Mouse (Mus musculus) hindlimb bud, embryonic 11.5 days (tissue): ENCODE measurements around the gene Cdkal1.
A peak's percentile ranks its signal among the peaks of the same experiment; 100 is the strongest.

Source experiments
- DNase-seq: peaks from one replicate; pipeline ENCODE4 v3.0.0-alpha.2; 2012; ENCODE audit warnings: low read depth, low spot score; ENCODE audit errors: extremely low spot score

Cdkal1 gene

DNA sequence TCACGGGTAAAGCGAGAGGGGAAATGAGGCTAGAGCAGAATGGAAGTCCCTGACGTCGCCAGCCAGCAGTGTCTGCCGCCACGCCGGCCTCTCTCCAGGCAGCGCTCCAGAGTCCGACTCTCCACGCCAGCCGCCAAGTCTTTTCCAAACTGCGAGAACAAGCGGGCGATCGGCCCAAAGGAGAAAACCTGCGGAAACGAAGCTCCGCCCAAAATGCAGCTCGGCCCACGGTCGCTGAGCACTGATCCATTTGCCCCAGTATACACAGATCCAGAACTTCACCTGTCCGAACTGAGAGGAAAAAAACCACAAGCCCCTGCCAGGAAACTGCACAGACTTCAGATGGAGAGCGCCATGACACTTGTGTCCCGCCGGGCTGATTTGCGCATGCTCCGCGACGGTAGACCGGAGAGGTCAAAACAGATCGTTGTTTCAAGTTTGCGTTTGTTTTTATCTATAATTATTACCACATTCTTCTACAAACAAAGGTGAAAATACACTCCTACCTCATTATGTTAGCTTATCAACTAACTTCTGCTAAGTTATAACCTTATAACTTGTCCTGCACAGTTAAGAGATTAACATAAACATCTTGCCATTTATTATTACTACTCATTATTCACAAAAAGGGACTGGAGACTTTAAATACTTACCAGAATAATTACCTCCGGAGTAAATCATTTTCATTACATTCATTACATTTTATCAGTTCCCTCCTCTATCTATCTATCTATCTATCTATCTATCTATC lies at the start of gene Cdkal1:
TSS of gene Cdkal1 (minus strand) at position 394 of the 751 bp plus-strand sequence.
- peak; percentile 66 for DNase-seq

DNA sequence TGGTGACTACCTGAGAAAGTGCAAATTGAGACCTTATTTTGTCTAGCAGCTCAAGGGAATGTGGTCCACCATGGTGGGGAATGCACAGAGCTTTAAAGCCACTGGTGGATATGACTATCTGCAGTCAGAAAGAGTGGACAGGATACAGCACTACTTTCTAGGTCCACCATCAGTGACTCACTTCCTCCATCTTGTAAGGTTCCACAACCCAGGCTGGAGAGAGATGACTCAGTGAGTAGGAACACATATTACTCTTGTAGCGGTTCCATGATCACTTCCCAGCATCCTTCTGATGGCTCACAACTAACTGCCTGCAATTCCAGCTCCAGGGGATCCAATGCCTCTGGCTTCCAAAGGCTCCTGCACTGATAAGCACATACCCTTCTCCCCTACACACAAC lies 47.9 kb upstream of the Cdkal1 start:
- DNase-seq = no peak

DNA sequence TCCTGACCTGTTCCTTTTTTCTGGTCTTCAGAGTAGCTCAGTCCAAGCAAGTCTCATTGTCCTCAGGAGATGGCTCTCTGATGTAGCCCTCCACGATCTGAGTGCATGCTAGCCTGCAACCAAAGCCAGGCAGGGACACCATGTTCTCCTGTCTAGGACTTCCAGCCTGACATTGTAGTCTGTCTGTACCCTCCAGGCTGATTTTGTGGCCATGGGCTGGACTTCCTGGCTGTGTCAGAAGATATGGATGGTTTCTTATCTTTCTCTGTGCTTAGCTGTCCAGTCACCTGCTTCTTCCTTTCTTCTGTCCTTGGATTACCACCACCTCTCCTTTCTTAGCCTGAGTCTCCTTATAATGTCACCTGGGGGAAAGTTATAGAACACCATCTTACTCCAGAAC lies 47.2 kb upstream of the Cdkal1 start:
- no peak for DNase-seq

DNA sequence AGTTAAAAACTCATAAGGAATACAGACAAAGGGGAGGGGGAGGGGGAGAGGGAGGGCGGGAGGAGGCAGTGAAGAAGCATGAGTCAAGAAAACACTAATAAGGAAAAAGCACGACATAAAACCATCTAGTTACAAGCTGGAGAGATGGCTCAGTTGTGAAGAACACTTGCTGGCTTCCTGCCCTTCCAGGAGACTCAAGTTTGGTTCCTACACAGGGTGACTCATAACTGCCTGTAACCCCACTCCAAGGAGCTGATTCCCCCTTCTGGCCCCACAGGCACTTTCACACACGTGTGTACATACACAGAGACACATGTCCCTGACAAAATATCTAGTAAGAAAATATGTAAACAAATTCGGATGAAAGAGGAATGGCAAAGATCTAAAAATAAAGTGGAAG lies 46.2 kb upstream of the Cdkal1 start:
- no peak for DNase-seq

DNA sequence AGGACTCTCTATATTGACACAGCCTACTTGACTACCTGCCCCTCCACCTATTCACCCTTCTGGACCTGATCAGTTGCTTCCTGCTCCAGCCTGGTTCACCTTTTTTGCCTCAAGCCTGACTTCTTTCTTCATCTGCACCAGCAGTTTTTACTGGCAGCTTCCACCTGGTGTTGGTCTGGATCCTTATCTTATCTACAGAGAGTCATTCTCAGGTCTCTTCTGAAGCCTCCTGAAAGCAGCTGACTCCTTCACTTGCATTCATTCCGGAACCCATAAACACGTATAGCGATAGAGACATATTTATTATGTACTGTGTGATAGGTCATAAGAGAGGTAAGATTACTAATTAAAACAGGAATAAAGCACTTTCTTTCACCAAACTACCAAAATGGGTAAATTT lies 11.3 kb upstream of the Cdkal1 start:
- DNase-seq = no peak

DNA sequence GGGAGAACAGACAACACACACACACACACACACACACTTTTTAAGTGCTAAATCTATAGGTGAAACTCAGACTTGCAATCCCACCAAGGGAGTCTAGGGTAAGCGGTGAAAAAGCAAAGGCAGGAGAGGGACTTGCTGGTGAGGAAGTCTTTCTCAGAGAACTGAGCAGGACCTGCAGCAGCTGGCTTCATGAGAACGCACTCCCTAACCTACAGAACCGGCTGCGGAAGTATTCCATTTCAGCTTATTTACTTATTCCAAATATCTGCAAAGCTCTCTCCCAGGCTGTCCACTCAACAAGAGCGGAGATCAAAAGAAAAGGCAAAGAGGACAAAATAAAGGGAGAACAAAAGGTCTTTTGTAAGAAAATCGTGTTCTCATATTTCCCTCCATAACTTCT lies 8.9 kb upstream of the Cdkal1 start:
- DNase-seq = no peak

DNA sequence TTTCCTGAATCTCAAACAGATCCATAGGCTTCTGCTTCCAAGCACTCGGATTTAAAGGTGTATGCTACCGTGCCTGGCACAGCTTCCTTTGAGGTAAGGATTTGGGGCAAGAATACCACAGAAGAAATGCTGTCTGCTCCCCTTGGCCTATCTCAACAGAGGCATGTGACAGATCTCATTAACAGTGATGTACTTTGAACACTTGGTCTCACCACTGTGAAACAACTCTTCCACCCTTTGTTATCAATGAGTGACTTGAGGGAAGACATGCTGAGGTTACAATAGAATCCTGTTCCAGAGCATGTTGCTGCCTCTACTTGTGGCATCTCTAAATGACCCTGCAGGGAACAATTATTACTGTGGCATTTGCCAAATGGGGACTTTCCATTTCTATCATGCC lies 4.6 kb upstream of the Cdkal1 start:
- no peak for DNase-seq

DNA sequence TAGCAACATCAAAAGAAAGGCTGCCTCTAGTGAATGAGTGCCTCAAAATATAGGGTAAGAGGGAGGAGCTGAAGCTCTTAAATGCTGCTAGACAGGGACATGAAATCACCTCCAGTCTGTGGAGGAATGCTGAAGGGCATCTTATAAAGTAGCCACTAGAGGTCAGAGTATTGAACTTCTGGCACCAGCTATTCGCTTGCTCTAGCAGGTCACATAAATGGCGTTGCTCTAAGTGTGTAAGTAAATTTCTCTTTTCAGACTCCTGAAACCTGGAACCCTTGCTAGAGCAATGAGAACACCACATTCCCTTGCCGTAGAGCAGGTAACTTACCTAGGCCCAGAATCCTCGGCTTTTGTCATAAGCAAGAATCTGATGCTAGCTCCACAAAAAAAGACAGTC lies 2.0 kb upstream of the Cdkal1 start:
- peak; percentile 37 for DNase-seq

DNA sequence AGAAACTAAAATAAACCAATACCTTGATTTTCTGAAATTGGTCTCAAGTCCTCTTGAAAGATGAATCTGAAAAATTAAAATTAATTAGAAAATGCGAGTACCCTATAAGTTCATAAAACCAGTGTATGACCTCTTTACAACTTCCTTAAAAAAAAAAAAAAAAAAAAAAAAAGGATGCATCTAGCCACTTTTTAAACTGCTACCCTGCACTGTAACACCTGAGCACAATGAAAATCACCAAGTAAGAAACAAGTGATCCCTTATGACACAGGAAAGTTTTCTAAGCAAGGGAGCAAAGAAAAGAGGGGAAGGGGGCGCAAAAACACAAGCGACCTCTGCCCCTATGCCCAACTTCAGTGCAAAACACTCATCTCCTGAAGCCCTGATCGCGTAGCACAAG lies 598 bp downstream of the Cdkal1 start:
- no peak for DNase-seq

DNA sequence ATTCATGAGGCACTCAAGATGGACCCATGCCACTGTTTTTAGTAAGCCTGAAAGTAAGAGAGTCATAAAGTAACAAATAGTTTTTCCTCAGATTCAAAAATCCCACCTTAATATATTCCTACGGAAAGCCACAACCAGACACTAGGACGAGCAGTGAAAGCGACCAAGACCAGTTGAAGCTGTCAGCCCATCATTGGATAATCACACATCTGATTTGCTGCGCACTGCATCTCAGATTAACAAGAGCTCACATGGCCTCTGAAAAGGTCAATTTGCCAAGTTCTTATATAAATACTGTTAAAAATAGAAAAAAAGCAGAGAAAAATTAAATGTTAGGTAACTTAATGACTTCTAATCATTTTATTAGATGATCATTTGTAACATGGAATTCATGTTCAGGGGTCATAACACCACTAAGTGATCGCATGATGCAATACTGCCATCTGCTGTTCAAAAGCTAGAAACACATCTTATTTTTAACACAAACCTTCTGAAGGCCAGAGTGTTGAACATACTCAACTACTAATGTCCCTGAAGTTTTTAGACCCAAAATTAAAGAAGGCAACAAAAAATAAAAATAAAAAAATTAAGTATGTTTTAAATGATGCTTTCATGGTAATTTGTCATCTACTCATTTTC lies 16.9 kb downstream of the Cdkal1 start:
- peak; percentile 53 for DNase-seq

DNA sequence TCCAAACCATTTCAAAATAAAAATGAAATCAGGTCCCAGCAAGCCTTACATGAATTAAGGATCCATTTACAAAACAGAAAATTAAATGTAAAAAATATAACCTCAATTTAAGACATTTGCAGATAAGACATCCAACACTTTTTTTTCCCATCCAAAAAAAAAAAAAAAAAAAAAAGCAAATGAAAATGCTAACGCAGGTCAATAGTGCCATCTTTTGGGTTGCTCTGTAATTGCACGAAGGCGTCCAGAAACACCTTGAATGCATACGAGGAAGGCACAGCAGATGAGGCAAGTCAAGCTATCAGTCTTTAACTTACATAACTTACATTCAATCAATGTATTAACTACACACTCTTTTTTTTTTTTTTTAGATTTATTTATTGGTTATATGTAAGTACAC lies 20.3 kb downstream of the Cdkal1 start:
- peak; percentile 24 for DNase-seq

DNA sequence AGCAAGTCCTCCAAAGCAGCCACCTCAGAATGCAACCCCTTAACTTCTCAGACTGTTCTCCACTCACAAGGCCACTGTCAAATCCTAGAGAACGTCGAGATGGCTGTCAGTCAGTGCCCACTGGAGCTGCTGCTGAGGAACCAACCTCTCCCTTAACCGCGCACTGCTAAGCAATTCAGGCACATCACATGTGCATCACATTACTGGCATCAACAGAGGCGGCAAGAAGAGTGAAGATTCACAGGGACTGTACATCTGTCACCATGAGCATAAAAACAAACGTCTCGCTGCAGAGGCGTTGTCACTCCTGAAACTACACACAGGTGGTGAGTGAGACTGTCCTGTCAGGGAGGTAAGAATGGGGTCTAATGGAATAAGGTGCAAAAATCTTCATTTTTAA lies 21.7 kb downstream of the Cdkal1 start:
- DNase-seq = no peak

DNA sequence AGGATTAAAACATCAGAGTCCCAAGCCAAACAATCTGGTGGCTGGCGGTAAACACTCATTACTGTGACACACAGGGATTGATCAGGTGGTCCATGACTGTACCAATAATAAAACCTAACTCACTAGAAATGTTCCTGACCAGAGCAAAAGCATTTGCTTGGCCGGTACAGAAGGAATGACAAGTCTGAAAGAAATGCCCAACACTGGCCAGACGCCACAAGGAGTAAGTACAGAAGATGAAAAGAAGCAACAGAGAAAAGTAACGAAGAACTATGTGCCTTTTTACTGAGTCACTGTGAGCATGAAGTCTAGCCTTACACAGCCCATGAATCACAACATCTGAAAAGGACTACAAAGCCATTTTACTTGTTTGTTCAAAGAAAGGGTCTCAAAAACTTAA lies 24.3 kb downstream of the Cdkal1 start:
- DNase-seq = no peak

DNA sequence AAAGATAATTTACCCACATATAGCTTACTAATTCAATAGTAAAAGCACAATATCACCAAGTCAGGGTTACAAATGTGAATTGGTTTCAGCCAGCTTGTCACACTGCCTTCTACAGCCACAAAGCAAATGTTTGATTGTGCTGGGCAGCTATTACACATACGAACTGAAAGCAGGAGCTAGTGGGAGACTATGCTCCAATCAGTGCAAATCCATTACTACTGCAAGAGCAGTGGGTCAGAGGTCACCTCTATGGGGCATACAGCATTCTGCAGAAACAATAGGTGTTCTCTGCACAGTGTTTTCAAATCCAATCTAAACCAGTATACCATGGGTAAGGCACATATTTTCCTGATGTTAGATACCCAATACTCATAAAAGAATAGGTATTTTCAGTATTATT lies 27.4 kb downstream of the Cdkal1 start:
- DNase-seq = no peak

DNA sequence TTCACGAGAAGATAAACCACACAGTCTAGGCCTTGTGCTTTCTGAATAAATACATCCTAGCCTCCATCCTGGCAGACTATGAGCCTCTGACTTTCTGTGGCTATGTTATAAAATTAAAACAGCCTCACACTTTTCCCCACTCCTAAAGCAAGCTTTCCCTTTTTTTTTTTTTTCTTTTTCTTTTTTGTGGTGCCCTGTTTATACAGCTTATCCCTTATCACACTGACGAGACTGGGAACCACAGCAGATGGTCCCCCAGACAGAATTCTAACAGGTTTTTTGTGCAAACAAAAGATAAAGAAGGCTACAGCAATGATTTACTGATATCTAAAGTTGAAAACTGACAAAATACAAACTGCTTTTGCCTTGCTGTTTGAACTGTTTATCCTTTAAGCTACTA lies 29.0 kb downstream of the Cdkal1 start:
- DNase-seq = no peak

DNA sequence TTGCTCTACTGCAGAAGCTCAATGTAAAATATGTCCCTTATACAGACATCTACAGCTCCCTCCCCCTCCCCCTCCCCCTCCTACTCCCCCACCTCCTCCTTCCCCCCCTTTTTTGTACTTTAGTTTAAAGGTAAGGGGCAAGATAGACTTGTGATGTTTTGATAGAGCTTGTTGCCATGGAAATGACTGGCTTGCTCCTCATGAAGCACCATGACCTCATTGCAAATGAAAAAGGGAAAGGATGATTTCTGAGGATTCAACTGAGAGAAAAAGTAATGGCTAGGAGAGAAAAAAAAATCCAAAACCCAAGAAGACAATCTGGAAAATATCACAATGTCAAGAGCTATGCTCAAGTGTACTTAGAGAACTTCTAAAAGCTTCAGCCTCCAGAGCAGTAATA lies 29.4 kb downstream of the Cdkal1 start:
- no peak for DNase-seq

DNA sequence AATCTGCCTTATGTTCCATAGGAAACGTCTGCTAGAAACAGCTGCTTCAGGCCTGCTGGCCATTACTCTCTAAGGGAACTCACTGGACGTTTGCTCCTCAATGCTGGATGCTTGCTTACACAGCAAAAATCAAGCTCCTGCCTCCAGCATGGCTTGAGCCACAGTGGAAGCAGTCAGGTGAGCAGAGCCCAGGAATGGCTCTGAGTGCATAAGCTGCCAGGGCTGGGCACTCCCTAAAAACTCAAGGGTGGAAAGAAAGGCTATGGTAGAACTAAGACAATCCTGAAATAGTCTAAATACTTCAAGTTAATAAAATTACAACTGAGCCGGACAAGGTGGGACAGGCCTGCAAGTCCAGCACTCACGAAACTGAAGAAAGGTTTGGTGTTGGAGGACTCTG lies 30.7 kb downstream of the Cdkal1 start:
- DNase-seq = no peak

DNA sequence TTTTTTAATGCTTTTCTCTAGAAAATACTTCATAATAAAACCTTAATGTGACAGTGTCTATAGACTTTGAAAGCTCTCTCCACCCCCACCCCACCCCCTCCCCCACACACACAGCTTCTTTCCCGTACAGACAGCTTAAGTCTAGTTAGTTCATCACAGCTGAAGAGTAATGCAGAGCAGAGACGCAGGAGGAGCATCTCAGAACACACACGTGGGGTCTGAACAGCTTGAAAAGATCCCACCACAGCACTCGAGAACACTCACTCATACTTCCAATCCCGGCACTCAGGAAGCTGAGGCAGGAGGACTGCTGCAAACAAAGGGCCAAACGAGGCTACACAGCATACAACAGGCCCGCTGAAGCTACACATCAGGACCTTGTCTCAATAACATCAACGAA lies 31.1 kb downstream of the Cdkal1 start:
- no peak for DNase-seq

DNA sequence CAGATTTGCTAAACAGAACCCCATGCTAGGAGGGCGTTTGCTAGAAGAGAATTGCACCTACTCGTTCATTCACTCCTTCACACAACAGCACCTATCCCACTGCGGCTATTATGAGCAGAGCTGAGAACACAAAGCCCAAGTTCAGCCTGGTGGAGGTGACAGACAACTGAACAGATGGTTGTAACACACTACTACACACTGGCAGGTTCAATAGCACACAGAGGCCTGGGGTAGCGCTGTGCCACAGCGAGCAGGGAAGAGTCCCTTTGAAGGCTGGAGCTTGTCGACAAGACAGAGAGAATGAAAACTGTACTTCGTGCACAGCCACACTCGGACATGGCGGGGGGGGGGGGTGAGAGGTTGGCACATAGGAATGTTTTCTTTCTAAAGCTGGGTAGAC lies 31.6 kb downstream of the Cdkal1 start:
- no peak for DNase-seq

DNA sequence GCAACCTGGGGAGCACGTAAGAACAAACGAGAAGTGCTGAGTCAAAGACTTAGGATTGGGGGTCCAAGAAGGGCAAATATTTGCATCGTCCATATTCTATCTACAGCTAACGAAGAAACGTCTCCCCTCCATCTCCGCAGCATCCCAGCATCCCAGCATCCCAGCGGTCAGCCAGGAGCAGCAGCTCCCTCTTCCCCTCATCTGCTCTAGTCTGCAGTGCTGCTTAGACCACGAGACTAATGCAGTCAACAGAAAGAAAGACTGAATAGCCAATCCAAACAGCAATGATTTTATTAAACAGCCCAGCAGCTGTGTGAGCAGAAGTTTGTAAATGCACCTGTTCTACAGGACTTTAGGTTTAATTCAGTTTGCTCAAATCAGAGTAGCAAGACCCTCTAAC lies 32.0 kb downstream of the Cdkal1 start:
- DNase-seq = no peak

DNA sequence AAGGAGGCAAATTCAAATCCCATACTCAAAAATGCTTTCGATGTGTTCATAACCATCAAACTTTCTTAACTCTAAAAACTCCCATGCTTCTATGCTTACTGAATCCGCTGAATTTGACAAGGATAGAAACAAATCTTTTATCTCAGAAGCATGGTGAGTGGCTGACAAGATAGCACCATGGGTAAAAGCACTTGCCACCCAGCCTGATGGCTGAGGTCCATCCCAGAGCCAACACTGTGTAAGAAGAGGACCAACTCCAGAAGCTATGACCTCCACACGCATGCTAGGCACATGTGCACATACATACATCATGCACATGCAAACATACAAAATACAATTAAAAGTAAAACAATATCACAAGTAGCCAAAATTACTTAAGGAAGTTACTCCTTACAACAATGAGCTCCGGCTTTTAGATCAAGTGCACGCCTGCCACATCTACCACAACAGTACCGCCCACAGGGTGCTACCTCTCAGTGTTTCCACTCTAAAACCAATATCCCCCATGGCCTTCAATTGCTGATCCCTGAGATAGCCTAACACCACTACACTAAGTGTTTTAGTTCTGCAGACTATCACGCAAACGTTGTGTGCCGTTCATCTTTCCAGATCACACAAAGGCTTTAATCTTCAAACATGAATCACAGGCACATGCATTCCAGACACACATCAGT lies 35.4 kb downstream of the Cdkal1 start:
- no peak for DNase-seq

DNA sequence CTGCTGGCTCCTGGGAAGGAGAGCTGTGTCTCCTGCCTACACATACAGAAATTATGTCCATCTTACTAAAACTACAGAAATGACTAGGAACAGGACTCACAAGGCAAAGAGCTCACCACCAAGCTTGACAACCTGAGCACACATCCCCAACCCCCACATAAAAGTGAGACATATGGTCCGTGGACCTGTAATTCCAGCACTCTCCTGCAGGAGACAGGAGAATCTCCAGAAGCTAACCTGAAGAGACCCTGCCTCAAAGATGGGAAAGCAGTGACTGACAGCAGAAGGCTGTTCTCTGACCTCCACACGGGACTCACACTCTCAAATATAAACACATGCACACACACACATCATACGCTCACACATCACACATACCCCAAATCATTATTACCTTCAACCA lies 36.3 kb downstream of the Cdkal1 start:
- no peak for DNase-seq
